Mouse (Mus musculus) frontal cortex, adult (tissue): ENCODE results near the gene Slc25a18.

Experiments used
- ATAC-seq: cut with Nextera tagmentation; 2 replicates; pipeline ENCODE4 v1.9.2; 2017; ENCODE audit warnings: mild to moderate bottlenecking, moderate library complexity, mixed read lengths; ENCODE audit not compliant: low TSS enrichment

The Slc25a18 gene

GRCm38 (mm10) chr6:120773149-120773628, at the start of gene Slc25a18:
Slc25a18 (plus strand) TSS chr6:120773578.
- peak; percentile 78 for ATAC-seq

- ATAC-seq: no peak
Observed at GRCm38 (mm10) chr6:120725986-120726385, 47.4 kb upstream of the Slc25a18 start.

GRCm38 (mm10) chr6:120736011-120736410, 37.4 kb upstream of the Slc25a18 start:
- no peak for ATAC-seq

- ATAC-seq: peak; percentile 98
Observed at GRCm38 (mm10) chr6:120736566-120736965, 36.8 kb upstream of the Slc25a18 start.

GRCm38 (mm10) chr6:120743130-120743529, 30.2 kb upstream of the Slc25a18 start:
- no peak for ATAC-seq

GRCm38 (mm10) chr6:120744266-120744665, 29.1 kb upstream of the Slc25a18 start:
- no peak for ATAC-seq

GRCm38 (mm10) chr6:120746416-120746815, 27.0 kb upstream of the Slc25a18 start:
- no peak for ATAC-seq

- no peak for ATAC-seq
Observed at GRCm38 (mm10) chr6:120761151-120761550, 12.2 kb upstream of the Slc25a18 start.

GRCm38 (mm10) chr6:120769972-120770371, 3.4 kb upstream of the Slc25a18 start:
- no peak for ATAC-seq

- ATAC-seq: no peak
Observed at GRCm38 (mm10) chr6:120771366-120771765, 2.0 kb upstream of the Slc25a18 start.

GRCm38 (mm10) chr6:120772025-120772424, 1.4 kb upstream of the Slc25a18 start:
- ATAC-seq: no peak

- no peak for ATAC-seq
Observed at GRCm38 (mm10) chr6:120773763-120774162, 385 bp downstream of the Slc25a18 start.

GRCm38 (mm10) chr6:120776286-120776685, 2.9 kb downstream of the Slc25a18 start:
- ATAC-seq: no peak

GRCm38 (mm10) chr6:120777533-120777932, 4.2 kb downstream of the Slc25a18 start:
- no peak for ATAC-seq

- ATAC-seq: no peak
Observed at GRCm38 (mm10) chr6:120778226-120778625, 4.8 kb downstream of the Slc25a18 start.

GRCm38 (mm10) chr6:120782948-120783347, 9.6 kb downstream of the Slc25a18 start:
- no peak for ATAC-seq

- no peak for ATAC-seq
Observed at GRCm38 (mm10) chr6:120784351-120784750, 11.0 kb downstream of the Slc25a18 start.

- ATAC-seq: no peak
Observed at GRCm38 (mm10) chr6:120788068-120788607, 14.8 kb downstream of the Slc25a18 start.

- ATAC-seq: no peak
Observed at GRCm38 (mm10) chr6:120788904-120789303, 15.5 kb downstream of the Slc25a18 start.

GRCm38 (mm10) chr6:120790153-120790552, 16.8 kb downstream of the Slc25a18 start:
- ATAC-seq: no peak

- ATAC-seq: no peak
Observed at GRCm38 (mm10) chr6:120790717-120791116, 17.3 kb downstream of the Slc25a18 start.

- peak; percentile 75 for ATAC-seq
Observed at GRCm38 (mm10) chr6:120792947-120793346, 19.6 kb downstream of the Slc25a18 start.

- no peak for ATAC-seq
Observed at GRCm38 (mm10) chr6:120795422-120796086, 22.2 kb downstream of the Slc25a18 start.

GRCm38 (mm10) chr6:120796111-120796510, 22.7 kb downstream of the Slc25a18 start:
- peak; percentile 72 for ATAC-seq
